Mouse (Mus musculus) MEL (cell line): ENCODE data around the gene Aspg. TPM values are rescaled to one million over a fixed set of nuclear protein-coding genes. Genes with fewer than 3 reads are reported as not detected.

Source experiments
- DNase-seq: peaks from one replicate; pipeline ENCODE4 v3.0.0; 2011; ENCODE audit warnings: low read depth, low spot score
- H3K27ac ChIP-seq: 2 replicates; pipeline ENCODE4 v1.5.1; 2012; ENCODE audit warnings: low read depth, mild to moderate bottlenecking, control low read depth, low read length, moderate library complexity; ENCODE audit not compliant: control insufficient read depth
- H3K27me3 ChIP-seq, 2 experiments: fragments of 150-350 bp in 1 of 2; sonication (generic) in 1 of 2; 2 replicates each; pipeline ENCODE4 v1.6.1; 2012; ENCODE audit warnings: low read length in 2 of 2, mild to moderate bottlenecking in 2 of 2, improper control_type of control experiment in 1 of 2, moderate library complexity in 1 of 2; ENCODE audit not compliant: insufficient read depth in 2 of 2, control insufficient read depth in 1 of 2
- H3K36me3 ChIP-seq, 2 experiments: 2 replicates each; pipeline ENCODE4 v1.6.1; 2012 to 2014; ENCODE audit warnings: low read length in 2 of 2, improper control_type of control experiment in 1 of 2, inconsistent platforms in 1 of 2, mild to moderate bottlenecking in 1 of 2; ENCODE audit not compliant: insufficient read depth in 2 of 2, control insufficient read depth in 1 of 2
- H3K4me1 ChIP-seq, 2 experiments: fragments of 150-350 bp in 1 of 2; sonication (generic) in 1 of 2; 2 replicates each; pipeline ENCODE4 v1.6.1; 2012; ENCODE audit warnings: low read length in 2 of 2, improper control_type of control experiment in 1 of 2, mild to moderate bottlenecking in 1 of 2; ENCODE audit not compliant: insufficient read depth in 2 of 2, control insufficient read depth in 1 of 2
- H3K4me3 ChIP-seq, 2 experiments: fragments of 150-350 bp in 1 of 2; sonication (generic) in 1 of 2; 2 replicates each; pipeline ENCODE4 v1.5.1; 2012; ENCODE audit warnings: low read depth in 2 of 2, low read length in 2 of 2, mild to moderate bottlenecking in 2 of 2, moderate library complexity in 2 of 2, control low read depth in 1 of 2, improper control_type of control experiment in 1 of 2; ENCODE audit not compliant: control insufficient read depth in 1 of 2, insufficient read depth in 1 of 2
- H3K79me2 ChIP-seq: 2 replicates; pipeline ENCODE4 v1.6.1; 2012; ENCODE audit warnings: mild to moderate bottlenecking, low read length, moderate library complexity; ENCODE audit not compliant: control insufficient read depth, poor library complexity, insufficient read depth
- H3K9ac ChIP-seq: 2 replicates; pipeline ENCODE4 v1.6.1; 2012; ENCODE audit warnings: low read depth, mild to moderate bottlenecking, control low read depth, low read length, moderate library complexity; ENCODE audit not compliant: control insufficient read depth, poor library complexity, severe bottlenecking
- H3K9me3 ChIP-seq: fragments of 150-350 bp; sonication (generic); replicated peaks from 2 replicates; pipeline ENCODE4 v1.6.1; 2012; ENCODE audit warnings: mild to moderate bottlenecking, low read length, improper control_type of control experiment, moderate library complexity; ENCODE audit not compliant: insufficient read depth
- BHLHE40 ChIP-seq: IDR thresholded peaks from 2 replicates; pipeline ENCODE4 v1.6.1; 2012; ENCODE audit warnings: low read depth, mild to moderate bottlenecking, inconsistent platforms, low read length, improper control_type of control experiment, borderline replicate concordance
- CHD1 ChIP-seq: IDR thresholded peaks from 2 replicates; pipeline ENCODE4 v1.6.1; 2012; ENCODE audit warnings: low read depth, mild to moderate bottlenecking, inconsistent platforms, low read length, improper control_type of control experiment
- CHD2 ChIP-seq: IDR thresholded peaks from 2 replicates; pipeline ENCODE4 v1.6.1; 2011; ENCODE audit warnings: low read length, improper control_type of control experiment
- CTCF ChIP-seq, 3 experiments: IDR thresholded peaks in 2 of 3; conservative IDR thresholded peaks in 1 of 3; 2 replicates each; pipeline ENCODE4 v1.5.1; 2011 to 2012; ENCODE audit warnings: low read length in 3 of 3, low read depth in 2 of 3, mild to moderate bottlenecking in 2 of 3, improper control_type of control experiment in 1 of 3, inconsistent platforms in 1 of 3, mixed read lengths in 1 of 3, moderate library complexity in 1 of 3; ENCODE audit not compliant: control insufficient read depth in 1 of 3, insufficient read depth in 1 of 3, poor library complexity in 1 of 3, severe bottlenecking in 1 of 3
- E2F4 ChIP-seq: IDR thresholded peaks from 2 replicates; pipeline ENCODE4 v1.6.1; 2011; ENCODE audit warnings: low read depth, low read length, improper control_type of control experiment, borderline replicate concordance
- ELF1 ChIP-seq: IDR thresholded peaks from 2 replicates; pipeline ENCODE4 v1.6.1; 2014; ENCODE audit warnings: low read depth, mild to moderate bottlenecking, inconsistent platforms, low read length, improper control_type of control experiment, moderate library complexity
- EP300 ChIP-seq, 2 experiments: IDR thresholded peaks; 2 replicates each; pipeline ENCODE4 v1.6.1; 2011; ENCODE audit warnings: improper control_type of control experiment in 2 of 2, low read length in 2 of 2, low read depth in 1 of 2, mild to moderate bottlenecking in 1 of 2
- ETS1 ChIP-seq: IDR thresholded peaks from 2 replicates; pipeline ENCODE4 v1.6.1; 2012; ENCODE audit warnings: low read depth, mild to moderate bottlenecking, inconsistent platforms, low read length, improper control_type of control experiment, moderate library complexity
- GABPA ChIP-seq: IDR thresholded peaks from 2 replicates; pipeline ENCODE4 v1.6.1; 2012; ENCODE audit warnings: low read depth, mild to moderate bottlenecking, inconsistent platforms, low read length, improper control_type of control experiment, moderate library complexity
- GATA1 ChIP-seq: IDR thresholded peaks from 2 replicates; pipeline ENCODE4 v1.6.1; 2011; ENCODE audit warnings: low read depth, low read length, improper control_type of control experiment
- HCFC1 ChIP-seq: IDR thresholded peaks from 2 replicates; pipeline ENCODE4 v1.6.1; 2012; ENCODE audit warnings: low read depth, mild to moderate bottlenecking, inconsistent platforms, low read length, improper control_type of control experiment, moderate library complexity
- JUND ChIP-seq: IDR thresholded peaks from 2 replicates; pipeline ENCODE4 v1.6.1; 2011; ENCODE audit warnings: low read depth, mild to moderate bottlenecking, improper control_type of control experiment, low read length
- KAT2A ChIP-seq: conservative IDR thresholded peaks from 2 replicates; pipeline ENCODE4 v1.6.1; 2012; ENCODE audit warnings: low read depth, low read length, improper control_type of control experiment, inconsistent platforms
- MAX ChIP-seq: IDR thresholded peaks from 2 replicates; pipeline ENCODE4 v1.6.1; 2011; ENCODE audit warnings: low read length, improper control_type of control experiment
- MAZ ChIP-seq: IDR thresholded peaks from 2 replicates; pipeline ENCODE4 v1.6.1; 2012; ENCODE audit warnings: low read depth, mild to moderate bottlenecking, inconsistent platforms, low read length, improper control_type of control experiment
- MEF2A ChIP-seq: IDR thresholded peaks from 2 replicates; pipeline ENCODE4 v1.6.1; 2014; ENCODE audit warnings: low read depth, mild to moderate bottlenecking, inconsistent platforms, low read length, improper control_type of control experiment; ENCODE audit not compliant: poor library complexity, insufficient replicate concordance, severe bottlenecking; ENCODE audit errors: extremely low read depth
- MXI1 ChIP-seq: IDR thresholded peaks from 2 replicates; pipeline ENCODE4 v1.6.1; 2011; ENCODE audit warnings: mild to moderate bottlenecking, low read depth, low read length, improper control_type of control experiment
- NRF1 ChIP-seq: IDR thresholded peaks from 2 replicates; pipeline ENCODE4 v1.6.1; 2014; ENCODE audit warnings: low read depth, mild to moderate bottlenecking, inconsistent platforms, low read length, improper control_type of control experiment, moderate library complexity; ENCODE audit not compliant: poor library complexity, insufficient read depth, severe bottlenecking
- POLR2A ChIP-seq, 2 experiments: IDR thresholded peaks; 2 replicates each; pipeline ENCODE4 v1.6.1; 2011 to 2012; ENCODE audit warnings: low read length in 2 of 2, mild to moderate bottlenecking in 2 of 2, control low read depth in 1 of 2, improper control_type of control experiment in 1 of 2, low read depth in 1 of 2, moderate library complexity in 1 of 2; ENCODE audit not compliant: control insufficient read depth in 1 of 2, insufficient read depth in 1 of 2, poor library complexity in 1 of 2
- POLR2AphosphoS2 ChIP-seq: IDR thresholded peaks from 2 replicates; pipeline ENCODE4 v1.6.1; 2011; ENCODE audit warnings: low read length, improper control_type of control experiment
- POLR2AphosphoS5 ChIP-seq: IDR thresholded peaks from 2 replicates; pipeline ENCODE4 v1.6.1; 2012; ENCODE audit warnings: low read depth, borderline replicate concordance, mild to moderate bottlenecking, inconsistent platforms, low read length, moderate library complexity, mixed read lengths
- RAD21 ChIP-seq: IDR thresholded peaks from 2 replicates; pipeline ENCODE4 v1.6.1; 2011; ENCODE audit warnings: mild to moderate bottlenecking, low read depth, low read length, improper control_type of control experiment
- SIN3A ChIP-seq: IDR thresholded peaks from 2 replicates; pipeline ENCODE4 v1.6.1; 2012; ENCODE audit warnings: low read length, improper control_type of control experiment, inconsistent platforms
- TAL1 ChIP-seq: IDR thresholded peaks from 2 replicates; pipeline ENCODE4 v1.6.1; 2012; ENCODE audit warnings: mild to moderate bottlenecking, inconsistent platforms, low read length, moderate library complexity, mixed read lengths
- USF1 ChIP-seq: IDR thresholded peaks from 2 replicates; pipeline ENCODE4 v1.6.1; 2014; ENCODE audit warnings: low read depth, mild to moderate bottlenecking, inconsistent platforms, low read length, improper control_type of control experiment, moderate library complexity
- ZMIZ1 ChIP-seq: IDR thresholded peaks from 2 replicates; pipeline ENCODE4 v1.6.1; 2012; ENCODE audit warnings: low read depth, mild to moderate bottlenecking, inconsistent platforms, low read length, improper control_type of control experiment, moderate library complexity
- polyA plus RNA-seq, 2 experiments: library from polyadenylated mRNA; stranded (reverse) in 1 of 2; unstranded in 1 of 2; fragments of >175 nt in 1 of 2; fragments of >200 nt in 1 of 2; gene quantifications; 2 replicates each; pipeline versions ENCODE4 v1.2.1 to v1.2.4; 2012; ENCODE audit warnings: low replicate concordance in 2 of 2, low read depth in 1 of 2; ENCODE audit not compliant: insufficient read length in 2 of 2, insufficient read depth in 1 of 2, missing spikeins in 1 of 2
- total RNA-seq: library from RNA; depleted of rRNA; stranded (reverse); fragments of 300-350 nt; gene quantifications from 2 replicates; pipeline ENCODE4 v1.2.3, GENCODE M21; 2012

The Aspg gene
- total and polyA plus RNA-seq, 3 experiments: not detected

DNA sequence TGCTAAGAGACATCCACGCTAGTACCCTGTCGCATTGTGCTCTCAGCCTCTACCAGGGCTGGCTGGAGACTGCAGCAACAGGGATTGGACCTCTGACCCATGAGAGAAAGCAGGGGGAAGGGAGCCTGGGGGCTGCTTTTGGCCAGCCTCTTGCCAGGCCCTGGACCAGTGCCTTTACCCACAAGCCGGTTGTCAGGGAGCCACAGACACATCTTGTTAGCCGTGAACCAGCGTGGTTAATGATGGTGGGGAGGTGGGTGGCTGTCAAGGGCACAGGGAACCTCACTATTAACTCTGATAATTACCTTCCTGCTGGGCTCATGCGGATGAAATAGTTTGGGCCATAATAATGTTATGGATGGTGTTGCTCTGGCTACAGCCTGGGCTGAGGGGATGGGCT is 50.3 kb downstream of the Aspg start:
- DNase-seq: no peak
- Histone ChIP-seq H3K4me3 (no peak overlapping the region), H3K9ac (no peak overlapping the region), H3K4me1 (no peaks in the 10 kb centered on the region), H3K27me3 (no peaks in the 10 kb centered on the region), H3K36me3 (no peaks in the 10 kb centered on the region), H3K79me2 (no peaks in the 10 kb centered on the region), H3K27ac (no peak overlapping the region), H3K9me3 (peaks cover 15% of the 10 kb centered on the region)
- TF ChIP-seq RAD21 (no peak), KAT2A (no peak), SIN3A (no peak), CHD2 (no peak), ETS1 (no peak), CTCF (IDR thresholded peaks at IDR 0.05 in 2 of 3, conservative IDR thresholded peaks at IDR 0.05 in 1 of 3; ENCODE audit: control insufficient read depth in 1 of 3, insufficient read depth in 1 of 3, low read depth in 2 of 3, low read length in 3 of 3, poor library complexity in 1 of 3, severe bottlenecking in 1 of 3) (no peak), CHD1 (no peak), MXI1 (no peak), USF1 (no peak), EP300 (IDR thresholded peaks at IDR 0.05; ENCODE audit: low read depth in 1 of 2, low read length in 2 of 2) (no peak)

GRCm38 (mm10) chr12:112158246-112158645 is 51.8 kb downstream of the Aspg start:
- H3K27me3 ChIP-seq: no peaks in the 10 kb centered on the region
- no peak for TF ChIP-seq ETS1
- no peak for TF ChIP-seq ELF1
- TF ChIP-seq, all 39 proteins: peak for 0
- Histone ChIP-seq H3K4me3 (no peak overlapping the region), H3K36me3 (no peaks in the 10 kb centered on the region), H3K4me1 (no peaks in the 10 kb centered on the region), H3K27ac (no peak overlapping the region), H3K9me3 (peaks cover 10% of the 10 kb centered on the region), H3K79me2 (no peaks in the 10 kb centered on the region), H3K9ac (no peak overlapping the region)
- DNase-seq: no peak

GRCm38 (mm10) chr12:112158784-112159183 is 52.3 kb downstream of the Aspg start:
- Histone ChIP-seq H3K4me3 (no peak overlapping the region), H3K79me2 (no peaks in the 10 kb centered on the region), H3K9me3 (peaks cover 11% of the 10 kb centered on the region), H3K9ac (no peak overlapping the region), H3K36me3 (no peaks in the 10 kb centered on the region), H3K4me1 (no peaks in the 10 kb centered on the region), H3K27me3 (no peaks in the 10 kb centered on the region), H3K27ac (no peak overlapping the region)
- no peak for DNase-seq
- TF ChIP-seq USF1 (no peak), JUND (no peak), GABPA (no peak), E2F4 (no peak), MAX (no peak), EP300 (IDR thresholded peaks at IDR 0.05; ENCODE audit: low read depth in 1 of 2, low read length in 2 of 2) (no peak), POLR2AphosphoS2 (no peak), POLR2A (IDR thresholded peaks at IDR 0.05; ENCODE audit: control insufficient read depth in 1 of 2, insufficient read depth in 1 of 2, low read depth in 1 of 2, low read length in 2 of 2, poor library complexity in 1 of 2) (no peak), POLR2AphosphoS5 (no peak), NRF1 (no peak), ETS1 (no peak), BHLHE40 (no peak), ZMIZ1 (no peak), MAZ (no peak), HCFC1 (no peak), GATA1 (no peak), SIN3A (no peak), MEF2A (no peak), TAL1 (no peak)
